Mouse (Mus musculus) cerebellum, adult 9-10 months (tissue): Measurements from ENCODE around the gene Poc5.

Experiments
- DNase-seq: peaks from one replicate; pipeline ENCODE4 v3.0.0; 2022

The Poc5 gene

GRCm38 (mm10) chr13:96433041-96433440 lies 44.9 kb downstream of the Poc5 start:
- no peak for DNase-seq

GRCm38 (mm10) chr13:96433648-96434190 lies 45.6 kb downstream of the Poc5 start:
- no peak for DNase-seq

GRCm38 (mm10) chr13:96434899-96435331 lies 46.8 kb downstream of the Poc5 start:
- DNase-seq: no peak

GRCm38 (mm10) chr13:96435793-96436192 lies 47.7 kb downstream of the Poc5 start:
- no peak for DNase-seq

- no peak for DNase-seq
These were observed 48.8 kb downstream of the Poc5 start for GRCm38 (mm10) chr13:96436921-96437320.

GRCm38 (mm10) chr13:96440436-96440835 lies 52.3 kb downstream of the Poc5 start:
- DNase-seq: no peak

- DNase-seq: no peak
These were observed 62.2 kb downstream of the Poc5 start for GRCm38 (mm10) chr13:96450205-96450856.

GRCm38 (mm10) chr13:96450869-96451268 lies 62.8 kb downstream of the Poc5 start:
- DNase-seq: no peak

- DNase-seq: no peak
These were observed 63.5 kb downstream of the Poc5 start for GRCm38 (mm10) chr13:96451386-96452140.

GRCm38 (mm10) chr13:96452621-96453020 lies 64.5 kb downstream of the Poc5 start:
- no peak for DNase-seq

- no peak for DNase-seq
These were observed 66.2 kb downstream of the Poc5 start for GRCm38 (mm10) chr13:96454288-96454687.

- DNase-seq: no peak
These were observed 69.5 kb downstream of the Poc5 start for GRCm38 (mm10) chr13:96457566-96457965.

- no peak for DNase-seq
These were observed 69.9 kb downstream of the Poc5 start for GRCm38 (mm10) chr13:96458018-96458417.

- DNase-seq: no peak
These were observed 70.5 kb downstream of the Poc5 start for GRCm38 (mm10) chr13:96458606-96459005.

GRCm38 (mm10) chr13:96462644-96463043 lies 74.5 kb downstream of the Poc5 start:
- DNase-seq: no peak

GRCm38 (mm10) chr13:96465315-96465714 lies 77.2 kb downstream of the Poc5 start:
- no peak for DNase-seq
